Comparison of ENCODE assay signal across 21 mouse cellular contexts in the genomic region with DNA sequence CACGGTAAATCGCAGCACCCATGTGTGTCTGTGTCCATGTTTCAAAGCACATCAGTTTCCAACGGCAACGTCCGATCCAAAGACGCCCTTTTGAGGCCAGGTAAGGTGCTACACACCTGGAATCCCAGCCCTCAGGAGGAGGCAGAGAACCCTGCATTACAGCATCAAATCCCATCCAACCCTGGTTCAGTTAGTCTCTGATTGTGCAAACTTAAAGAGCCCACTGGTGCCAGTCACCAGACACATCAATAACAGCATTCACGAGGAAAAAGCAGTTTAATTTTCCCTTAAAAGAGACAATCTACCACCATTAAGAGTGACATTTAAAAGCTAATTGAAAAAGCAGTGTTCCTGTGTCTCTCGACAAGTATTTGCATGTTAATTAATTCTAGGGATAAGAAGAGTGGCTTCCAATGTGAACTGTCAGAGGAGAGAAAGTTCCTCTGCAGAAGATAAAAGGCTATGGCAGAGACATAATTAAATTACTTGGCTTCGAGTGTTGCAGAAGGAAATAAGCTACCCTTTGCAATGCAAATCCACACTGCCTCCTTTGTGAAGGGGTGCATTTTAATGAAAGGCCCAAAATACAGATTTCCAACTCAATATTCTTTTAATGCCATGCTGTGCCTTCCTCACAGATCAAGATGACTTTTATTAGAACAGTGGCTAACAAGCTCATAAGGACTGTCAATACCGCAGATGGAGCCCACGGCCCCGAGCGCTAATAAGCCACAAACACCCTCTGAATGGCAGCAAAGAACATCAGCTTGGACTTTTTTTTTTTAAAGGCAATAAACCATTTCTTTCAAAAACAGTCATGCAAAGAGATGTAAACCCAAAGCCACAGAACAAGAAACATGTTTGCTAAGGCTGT.
A peak's percentile ranks its signal among the peaks of the same experiment; 100 is the strongest.
DNase-seq lines count a peak whose midpoint lies in the region; ATAC-seq and TF ChIP-seq lines count a peak whose summit lies in the region.
"Had no signal": no experiment of that assay in that cellular context is flagged by ENCODE, and none has a peak within 500 bp of the region (broad histone marks: within the 10 kb centered on the region; RNA-seq: fewer than 3 reads in every experiment).

No protein-coding gene starts in this region.

- H3K9ac ChIP-seq in forebrain, embryonic 11.5 days (ENCODE audit: low read length) = no peak overlapping the region
- H3K9ac ChIP-seq in forebrain, embryonic 13.5 days = no peak overlapping the region
- H3K9ac ChIP-seq in hindbrain, embryonic 14.5 days = no peak overlapping the region
- no peak overlapping the region for H3K9ac ChIP-seq in midbrain, postnatal 0 days (replicated peaks; ENCODE audit: low read length, poor library complexity, severe bottlenecking)
- H3K9ac ChIP-seq: embryonic facial prominence, embryonic 13.5 days; liver, embryonic 12.5 days had no signal

- ATAC-seq in forebrain, embryonic 11.5 days (replicated peaks; ENCODE audit: low FRiP score) = peak; percentile 76
- peak; percentile 92 for ATAC-seq in forebrain, embryonic 13.5 days
- ATAC-seq in hindbrain, embryonic 14.5 days (ENCODE audit: low FRiP score) = peak; percentile 80
- ATAC-seq in midbrain, postnatal 0 days (ENCODE audit: low FRiP score) = no peak
- ATAC-seq: activated CD4-positive, CD25-positive, alpha-beta regulatory T cell, adult 4 months; intestine, embryonic 16.5 days; liver, embryonic 12.5 days had no signal

- peak overlapping the region; percentile 41; the same call in 1 of the 2 replicates for H3K27ac ChIP-seq in forebrain, embryonic 11.5 days (ENCODE audit: low read depth, low read length)
- no peak overlapping the region; the same call in 1 of the 2 replicates for H3K27ac ChIP-seq in forebrain, embryonic 10.5 days
- peak overlapping the region; percentile 52 for H3K27ac ChIP-seq in forebrain, embryonic 13.5 days
- H3K27ac ChIP-seq in hindbrain, embryonic 14.5 days = peak overlapping the region; percentile 80
- H3K27ac ChIP-seq in midbrain, postnatal 0 days (ENCODE audit: low read depth, low read length) = no peak overlapping the region
- H3K27ac ChIP-seq: embryonic facial prominence, embryonic 13.5 days; liver, embryonic 12.5 days had no signal

- H3K4me1 ChIP-seq in forebrain, embryonic 11.5 days (replicated peaks; ENCODE audit: control insufficient read depth, insufficient read depth, low read length) = peaks cover 20% of the 10 kb centered on the region
- H3K4me1 ChIP-seq in forebrain, embryonic 10.5 days = peaks cover 58% of the 10 kb centered on the region
- H3K4me1 ChIP-seq in forebrain, embryonic 13.5 days = peaks cover 47% of the 10 kb centered on the region
- peaks cover 13% of the 10 kb centered on the region; the same call in 1 of the 2 replicates for H3K4me1 ChIP-seq in hindbrain, embryonic 14.5 days (replicated peaks; ENCODE audit: control insufficient read depth, insufficient read depth, low read length)
- H3K4me1 ChIP-seq in midbrain, postnatal 0 days (ENCODE audit: insufficient read depth, low read length) = peaks cover 5% of the 10 kb centered on the region; the same call in 1 of the 2 replicates

- 33% methylated on average over 13 of the region's 13 CpGs for WGBS in forebrain, embryonic 11.5 days
- WGBS in forebrain, embryonic 10.5 days = 39% methylated on average over 13 of the region's 13 CpGs
- WGBS in forebrain, embryonic 13.5 days = 14% methylated on average over 13 of the region's 13 CpGs
- WGBS in hindbrain, embryonic 14.5 days = 21% methylated on average over 13 of the region's 13 CpGs
- WGBS in midbrain, postnatal 0 days = 26% methylated on average over 13 of the region's 13 CpGs

- H3K27me3 ChIP-seq in forebrain, embryonic 11.5 days (ENCODE audit: control insufficient read depth, insufficient read depth, low read length) = peaks cover 3% of the 10 kb centered on the region; the same call in 1 of the 2 replicates
- H3K27me3 ChIP-seq in forebrain, embryonic 10.5 days (ENCODE audit: poor library complexity, severe bottlenecking) = peaks cover 38% of the 10 kb centered on the region
- H3K27me3 ChIP-seq in forebrain, embryonic 13.5 days = peaks cover 15% of the 10 kb centered on the region; the same call in 1 of the 2 replicates
- 0 out of 2 replicates have a peak, but pooled peaks cover 7% of the 10 kb centered on the region for H3K27me3 ChIP-seq in hindbrain, embryonic 14.5 days (ENCODE audit: control insufficient read depth, insufficient read depth, low read length)
- no peaks in the 10 kb centered on the region for H3K27me3 ChIP-seq in midbrain, postnatal 0 days (ENCODE audit: insufficient read depth, low read length)
- H3K27me3 ChIP-seq: CH12.LX; embryonic facial prominence, embryonic 13.5 days; liver, embryonic 12.5 days; megakaryocyte, embryonic 14.5 days had no signal

- TF ChIP-seq CTCF in midbrain, postnatal 0 days (IDR thresholded peaks at IDR 0.05) = no peak

- H3K36me3 ChIP-seq in forebrain, embryonic 11.5 days (ENCODE audit: control insufficient read depth, insufficient read depth, low read length) = no peaks in the 10 kb centered on the region
- no peaks in the 10 kb centered on the region for H3K36me3 ChIP-seq in forebrain, embryonic 10.5 days (replicated peaks)
- H3K36me3 ChIP-seq in forebrain, embryonic 13.5 days (ENCODE audit: poor library complexity, severe bottlenecking) = no peaks in the 10 kb centered on the region
- H3K36me3 ChIP-seq in hindbrain, embryonic 14.5 days (replicated peaks; ENCODE audit: control insufficient read depth, insufficient read depth) = no peaks in the 10 kb centered on the region
- no peaks in the 10 kb centered on the region for H3K36me3 ChIP-seq in midbrain, postnatal 0 days (ENCODE audit: insufficient read depth, low read length)
- H3K36me3 ChIP-seq: embryonic facial prominence, embryonic 13.5 days; liver, embryonic 12.5 days had no signal

- H3K9me3 ChIP-seq in forebrain, embryonic 11.5 days (ENCODE audit: control insufficient read depth, low read length) = no peaks in the 10 kb centered on the region
- H3K9me3 ChIP-seq in forebrain, embryonic 10.5 days = no peaks in the 10 kb centered on the region
- H3K9me3 ChIP-seq in forebrain, embryonic 13.5 days (replicated peaks) = no peaks in the 10 kb centered on the region
- H3K9me3 ChIP-seq in hindbrain, embryonic 14.5 days (ENCODE audit: control insufficient read depth, low read length) = no peaks in the 10 kb centered on the region
- no peaks in the 10 kb centered on the region for H3K9me3 ChIP-seq in midbrain, postnatal 0 days (ENCODE audit: low read length)
- H3K9me3 ChIP-seq: embryonic facial prominence, embryonic 13.5 days; liver, embryonic 12.5 days; megakaryocyte, embryonic 14.5 days had no signal

- H3K4me3 ChIP-seq in forebrain, embryonic 11.5 days (ENCODE audit: low read depth, low read length) = no peak overlapping the region
- H3K4me3 ChIP-seq in forebrain, embryonic 10.5 days = no peak overlapping the region
- no peak overlapping the region for H3K4me3 ChIP-seq in forebrain, embryonic 13.5 days
- H3K4me3 ChIP-seq in hindbrain, embryonic 14.5 days (replicated peaks; ENCODE audit: low read length) = no peak overlapping the region
- no peak overlapping the region for H3K4me3 ChIP-seq in midbrain, postnatal 0 days (ENCODE audit: low read depth, low read length)
- H3K4me3 ChIP-seq: embryonic facial prominence, embryonic 13.5 days; liver, embryonic 12.5 days; megakaryocyte, embryonic 14.5 days had no signal

- DNase-seq in forebrain, embryonic 11.5 days (ENCODE audit: low spot score) = peak; percentile 63
- DNase-seq in forebrain, embryonic 10.5 days (ENCODE audit: extremely low spot score, low spot score) = no peak
- DNase-seq in hindbrain, embryonic 14.5 days (ENCODE audit: low spot score) = peak; percentile 55
- DNase-seq in midbrain, postnatal 0 days (ENCODE audit: low spot score) = peak; percentile 49
- DNase-seq in left cerebral cortex, adult 18-20 months (ENCODE audit: low spot score in 2 of 2) = no peak
- DNase-seq in kidney, adult 9 months = no peak
- no peak for DNase-seq in natural killer cell, adult 2 months (ENCODE audit: low spot score in 2 of 2)
- DNase-seq: cerebellum, adult 11-12 months; gastrocnemius, postnatal 10 days; heart, postnatal 10 days; kidney, postnatal 25 days; left cerebral cortex, postnatal 4 days; spleen, adult 18-20 months; thymus, postnatal 14 days had no signal

- 0 out of 2 replicates have a peak overlapping the region, but pooled peaks have one; percentile 15 for H3K4me2 ChIP-seq in forebrain, embryonic 11.5 days (ENCODE audit: low read depth, low read length, severe bottlenecking)
- peak overlapping the region; percentile 1; the same call in 1 of the 2 replicates for H3K4me2 ChIP-seq in forebrain, embryonic 13.5 days
- no peak overlapping the region for H3K4me2 ChIP-seq in hindbrain, embryonic 14.5 days (replicated peaks)
- H3K4me2 ChIP-seq in midbrain, postnatal 0 days (ENCODE audit: low read depth, low read length, poor library complexity, severe bottlenecking) = no peak overlapping the region
- H3K4me2 ChIP-seq: embryonic facial prominence, embryonic 13.5 days; liver, embryonic 12.5 days had no signal

Comparison
In these comparisons a context has a peak if more than half of its experiments do, and no peak if none do; other contexts are left out.
1. DNase-seq: peak in forebrain, embryonic 11.5 days (single experiment), hindbrain, embryonic 14.5 days (single experiment) and midbrain, postnatal 0 days (single experiment); none in forebrain, embryonic 10.5 days (single experiment), left cerebral cortex, adult 18-20 months (0 of 2), kidney, adult 9 months (single experiment) and natural killer cell, adult 2 months (0 of 2).
2. H3K27ac ChIP-seq: peak in forebrain, embryonic 11.5 days (single experiment), forebrain, embryonic 13.5 days (single experiment) and hindbrain, embryonic 14.5 days (single experiment); none in forebrain, embryonic 10.5 days (single experiment) and midbrain, postnatal 0 days (single experiment).
3. H3K4me2 ChIP-seq: peak in forebrain, embryonic 11.5 days (single experiment) and forebrain, embryonic 13.5 days (single experiment); none in hindbrain, embryonic 14.5 days (single experiment) and midbrain, postnatal 0 days (single experiment).